Mouse (Mus musculus): ENCODE measurements around the gene Samd14.
"Not testable (repeated sequence)": the region's sequence is repeated elsewhere in the genome, so short reads cannot be mapped to it uniquely, and the experiment has no call there.

Samd14 gene

DNA sequence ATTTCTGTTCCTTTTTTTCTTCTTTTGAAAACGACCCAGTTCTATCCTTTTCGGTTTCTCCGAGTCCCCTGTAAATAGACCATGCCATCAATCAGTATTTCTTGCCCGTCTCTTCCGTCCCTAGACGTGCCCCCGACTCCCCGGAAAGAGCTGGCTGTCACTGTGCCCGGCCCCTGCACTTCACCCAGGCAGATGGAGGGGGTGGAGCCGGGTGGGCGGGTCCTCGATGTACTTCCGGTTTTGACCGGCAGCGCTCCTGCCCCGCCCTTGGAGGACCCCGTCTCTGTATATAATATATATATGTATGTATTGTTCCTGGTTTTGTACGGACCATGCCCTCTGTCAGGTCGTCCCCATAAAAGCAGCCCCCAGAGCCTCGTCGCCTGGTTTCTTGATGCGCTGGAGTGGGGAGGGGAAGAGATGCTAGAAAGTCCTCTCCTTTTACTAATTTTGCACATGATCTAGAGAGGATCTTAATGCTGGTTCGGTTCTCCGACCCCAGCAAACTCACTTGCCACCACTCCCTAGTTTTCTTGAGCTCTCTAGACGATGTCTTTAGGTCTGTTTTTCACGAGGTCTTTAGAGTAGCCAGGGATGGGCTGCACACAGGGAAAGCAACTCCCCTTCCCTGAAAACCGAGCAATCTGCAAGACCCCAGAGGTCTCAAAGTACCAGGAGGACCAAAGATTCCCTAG is 3.0 kb upstream of the Samd14 start:
- DNase-seq (ENCODE audit: low spot score in 2 of 2): peak; percentile 69 to 75

DNA sequence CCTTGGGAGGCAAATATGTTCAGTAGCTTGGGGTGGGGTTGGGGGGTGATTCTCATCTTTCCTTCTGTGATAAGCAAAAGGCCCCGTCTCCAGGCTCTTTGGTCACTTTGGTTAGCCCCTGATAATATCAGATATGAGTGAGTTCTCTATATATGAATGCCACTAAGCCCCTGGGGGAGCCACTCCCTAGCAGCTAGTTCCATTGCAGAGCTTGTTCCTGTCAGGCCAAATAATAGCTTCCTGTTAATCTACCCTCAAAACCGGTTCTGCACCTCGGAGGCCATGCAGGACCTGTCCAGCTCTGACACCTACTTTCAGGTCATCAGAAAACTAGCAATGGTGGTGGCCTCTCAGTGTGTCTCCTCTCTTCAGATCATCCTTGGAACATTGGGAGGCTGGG is 2.3 kb upstream of the Samd14 start:
- no peak for DNase-seq (ENCODE audit: low spot score in 2 of 2)

DNA sequence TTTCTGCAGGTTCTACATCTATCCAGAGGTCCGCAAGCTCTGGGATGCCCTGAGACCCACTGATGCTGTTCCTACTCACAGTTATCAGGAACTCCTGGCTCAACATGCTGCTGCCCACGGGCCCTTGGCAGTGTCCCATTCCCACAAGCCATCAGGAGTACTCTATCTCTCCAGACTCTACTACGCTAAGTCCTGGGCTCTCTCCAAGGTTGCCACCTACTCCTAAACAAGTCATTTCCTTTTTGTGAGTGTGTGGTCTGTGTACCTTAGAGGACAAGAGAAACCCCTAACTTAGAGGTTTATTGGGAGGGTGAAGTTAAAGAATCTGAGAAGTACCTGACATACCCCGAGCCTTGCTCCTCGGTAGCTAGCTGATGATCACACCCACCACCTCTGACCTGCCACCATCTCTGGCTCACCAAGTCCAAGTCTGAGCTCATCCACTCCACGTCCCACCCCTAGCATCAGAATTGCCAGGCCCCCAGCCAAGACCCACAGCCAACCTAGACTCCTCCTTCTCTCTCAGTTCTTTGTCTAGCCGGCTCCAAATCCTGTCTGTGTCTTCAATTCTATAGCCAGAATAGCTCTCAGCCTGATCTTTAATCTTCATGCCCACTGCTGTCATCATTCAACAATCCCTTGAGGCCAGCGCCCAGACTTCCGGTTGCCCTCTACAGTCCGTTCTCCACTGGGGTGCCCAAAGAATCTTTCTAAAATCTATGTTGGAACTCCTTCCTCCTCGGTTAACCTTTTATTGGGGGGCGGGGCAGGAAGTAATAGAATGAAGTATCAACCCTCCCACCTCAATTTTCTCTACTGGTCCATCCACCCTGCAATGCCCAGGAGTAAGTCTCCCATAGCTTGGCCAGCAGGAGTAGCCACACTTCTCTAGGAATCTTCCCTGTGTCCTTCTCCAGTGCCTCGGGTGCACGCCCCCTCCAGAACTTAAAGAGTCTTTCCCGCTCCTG is 734 bp upstream of the Samd14 start:
- no peak for DNase-seq (ENCODE audit: low spot score in 2 of 2)

GRCm38 (mm10) chr11:95010141-95010739 is 561 bp downstream of the Samd14 start:
- no peak for DNase-seq (ENCODE audit: low spot score in 2 of 2)

DNA sequence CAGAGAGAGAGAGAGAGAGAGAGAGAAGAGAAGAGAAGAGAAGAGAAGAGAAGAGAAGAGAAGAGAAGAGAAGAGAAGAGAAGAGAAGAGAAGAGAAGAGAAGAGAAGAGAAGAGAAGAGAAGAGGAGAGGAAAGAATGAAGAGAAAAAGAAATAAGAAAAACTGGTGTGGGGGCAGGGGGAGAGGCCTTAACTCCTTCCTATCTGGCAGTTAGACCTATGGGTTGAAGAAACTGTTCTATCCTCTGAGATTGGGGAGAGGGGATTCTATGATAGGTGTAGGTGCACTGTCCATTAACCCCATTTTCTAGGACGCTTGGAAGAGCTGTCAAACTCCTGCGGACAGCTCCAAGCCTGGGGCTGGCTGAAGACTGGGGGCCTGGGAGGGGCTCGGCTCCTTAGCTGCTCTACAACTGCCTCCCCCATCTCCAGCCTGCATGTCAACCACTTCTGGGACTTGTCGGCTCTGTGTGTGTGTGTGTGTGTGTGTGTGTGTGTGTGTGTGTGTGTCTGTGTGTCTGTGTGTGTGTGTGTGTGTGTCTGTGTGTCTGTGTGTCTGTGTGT is 1.2 kb downstream of the Samd14 start:
- not testable (repeated sequence) for DNase-seq (ENCODE audit: low spot score in 2 of 2)

DNA sequence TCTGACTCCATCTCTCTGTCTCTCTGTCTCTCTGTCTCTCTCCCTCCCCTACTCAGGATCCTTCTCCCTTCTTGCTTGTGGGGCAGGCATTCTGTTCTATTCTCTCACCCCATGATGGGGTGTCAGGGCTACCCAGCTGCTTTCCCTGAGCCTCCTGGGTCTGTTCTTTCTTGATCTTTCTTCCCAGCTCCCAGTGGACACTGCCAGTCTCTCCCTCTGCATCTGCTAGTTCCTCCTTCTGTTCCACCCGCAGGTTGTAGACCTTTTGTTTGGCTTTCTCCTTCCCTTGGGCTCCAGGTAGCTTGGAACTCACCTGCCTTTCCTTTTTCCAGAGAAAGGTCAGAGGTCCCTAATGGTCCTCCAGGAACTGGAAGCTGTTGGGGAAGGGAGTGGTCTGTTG is 1.7 kb downstream of the Samd14 start:
- no peak for DNase-seq (ENCODE audit: low spot score in 2 of 2)

GRCm38 (mm10) chr11:95012075-95012474 is 2.4 kb downstream of the Samd14 start:
- DNase-seq (ENCODE audit: low spot score in 2 of 2): no peak

DNA sequence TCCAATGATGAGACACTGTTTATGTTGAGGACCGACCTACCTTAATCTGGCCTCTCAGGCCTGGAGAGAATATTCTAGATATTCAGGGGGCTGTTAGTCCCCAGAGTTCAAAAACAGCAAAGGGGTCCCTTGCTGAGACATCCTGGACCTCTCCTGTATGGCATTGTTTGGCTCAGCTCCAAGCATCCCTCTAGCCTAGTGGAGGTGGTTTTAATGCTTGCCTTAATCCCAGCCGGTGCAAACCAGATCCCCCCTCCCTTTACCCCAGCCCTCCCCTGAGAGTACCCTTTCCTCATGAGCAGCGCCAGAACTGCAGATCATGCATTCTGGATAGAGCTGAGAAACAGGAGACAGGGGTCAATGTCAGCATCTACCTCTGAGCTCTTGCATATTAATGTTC is 2.8 kb downstream of the Samd14 start:
- DNase-seq (ENCODE audit: low spot score in 2 of 2): no peak

- no peak for DNase-seq (ENCODE audit: low spot score in 2 of 2)
Measured at GRCm38 (mm10) chr11:95015484-95015883, 5.8 kb downstream of the Samd14 start.

- no peak for DNase-seq (ENCODE audit: low spot score in 2 of 2)
Measured at GRCm38 (mm10) chr11:95022237-95022992, 12.7 kb downstream of the Samd14 start.

DNA sequence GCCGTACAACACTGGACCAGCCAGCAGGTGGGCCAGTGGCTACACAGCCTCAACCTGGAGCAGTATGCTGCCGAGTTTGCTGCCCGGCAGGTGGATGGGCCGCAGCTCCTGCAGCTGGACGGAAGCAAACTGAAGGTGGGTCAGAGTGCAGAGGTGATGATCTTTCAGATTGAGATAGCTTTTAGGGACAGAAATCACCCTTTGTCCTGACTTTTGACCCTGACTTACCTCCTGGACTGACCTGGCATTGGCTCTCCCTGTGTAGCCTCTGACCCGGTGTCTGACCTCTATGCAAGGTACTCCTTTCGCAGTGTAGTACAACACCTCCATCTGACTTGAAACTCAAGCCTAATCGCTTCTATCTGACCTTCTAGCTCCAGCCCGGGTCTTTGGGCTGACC is 13.8 kb downstream of the Samd14 start:
- DNase-seq (ENCODE audit: low spot score in 2 of 2): no peak

GRCm38 (mm10) chr11:95024439-95025184 is 14.9 kb downstream of the Samd14 start:
- no peak for DNase-seq (ENCODE audit: low spot score in 2 of 2)

- no peak for DNase-seq (ENCODE audit: low spot score in 2 of 2)
Measured at GRCm38 (mm10) chr11:95025227-95026012, 15.7 kb downstream of the Samd14 start.

- peak in 1 of 2 experiments; percentile 43 for DNase-seq (ENCODE audit: low spot score in 2 of 2)
Measured at GRCm38 (mm10) chr11:95026090-95026542, 16.4 kb downstream of the Samd14 start.

DNA sequence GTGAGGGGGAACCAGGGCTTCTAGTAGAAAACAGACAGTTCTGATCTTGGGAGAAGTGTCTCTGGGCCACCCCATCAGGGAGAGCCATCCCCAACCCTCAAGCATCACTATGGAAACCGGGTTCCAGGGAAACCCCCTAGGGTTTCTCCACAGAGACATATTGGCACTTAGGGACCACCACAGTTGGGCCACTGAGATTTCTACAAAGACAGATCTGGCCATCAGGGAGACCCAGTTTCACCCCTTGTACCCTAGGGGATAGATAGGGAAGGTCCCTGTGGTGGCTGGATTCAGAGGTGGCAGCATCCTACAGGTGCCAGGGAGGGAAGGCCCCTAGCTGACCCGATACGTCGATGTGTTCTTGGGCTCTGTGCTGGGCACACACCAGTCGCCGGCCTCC is 17.2 kb downstream of the Samd14 start:
- DNase-seq (ENCODE audit: low spot score in 2 of 2): no peak

DNA sequence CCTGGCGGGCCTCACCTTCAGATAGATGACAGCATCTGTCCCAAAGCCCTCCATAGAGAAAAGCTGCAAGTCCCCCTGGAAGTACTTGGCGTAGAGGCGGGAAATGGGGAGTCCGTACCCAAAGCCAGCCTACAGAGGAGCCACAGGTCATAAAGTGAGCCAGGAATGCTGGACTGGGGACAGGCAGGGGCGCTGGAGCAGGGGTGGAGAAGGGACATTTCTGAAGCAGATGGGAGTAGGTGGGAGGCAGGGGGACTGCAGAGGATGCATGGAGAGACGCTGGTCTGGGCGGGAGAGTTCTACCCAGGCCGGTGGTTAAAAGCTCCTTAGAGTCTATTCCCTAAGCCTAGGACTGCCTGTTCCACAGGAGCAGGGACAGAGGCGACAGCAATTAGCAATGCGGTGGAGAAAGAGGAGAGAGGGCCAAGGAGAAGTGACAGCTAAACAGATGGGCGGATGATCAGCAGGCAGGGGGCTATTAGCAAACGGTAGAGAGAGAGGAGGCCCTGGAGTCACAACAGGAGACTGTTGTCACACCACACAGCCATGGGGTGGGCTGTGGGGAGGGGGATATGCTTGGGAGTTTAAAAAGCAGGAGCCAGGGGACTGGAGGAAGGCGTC is 18.3 kb downstream of the Samd14 start:
- no peak for DNase-seq (ENCODE audit: low spot score in 2 of 2)

DNA sequence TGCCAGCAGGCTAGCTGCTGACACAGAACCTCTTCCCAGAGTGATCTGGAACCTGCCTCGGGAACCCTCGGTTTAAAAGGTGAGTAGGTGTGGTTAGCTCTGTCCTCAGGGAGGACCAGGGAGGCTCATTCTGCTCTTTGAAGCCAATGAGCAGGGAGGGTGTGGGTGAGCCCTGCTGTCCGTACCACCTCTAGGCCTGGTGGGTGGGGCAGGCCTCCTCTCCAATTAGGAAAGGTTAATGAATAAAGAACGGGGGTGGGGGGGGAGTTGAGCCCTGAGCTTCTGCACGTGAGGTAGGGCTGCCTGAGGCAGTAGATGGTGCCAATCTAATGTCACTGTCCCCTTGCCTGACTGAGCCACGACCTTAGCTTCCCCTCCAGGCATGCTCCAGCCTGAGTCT is 23.3 kb downstream of the Samd14 start:
- no peak for DNase-seq (ENCODE audit: low spot score in 2 of 2)

GRCm38 (mm10) chr11:95033617-95034016 is 23.9 kb downstream of the Samd14 start:
- no peak for DNase-seq (ENCODE audit: low spot score in 2 of 2)

- DNase-seq (ENCODE audit: low spot score in 2 of 2): no peak
Measured at GRCm38 (mm10) chr11:95034902-95035301, 25.2 kb downstream of the Samd14 start.
